Mouse (Mus musculus): ENCODE measurements around the gene Ndufs5. TPM values are rescaled to one million over a fixed set of nuclear protein-coding genes. Genes with fewer than 3 reads are reported as not detected.
A peak's percentile ranks its signal among the peaks of the same experiment; 100 is the strongest.

Gene Ndufs5
- 423 and 551 TPM in 2 replicates for polyA plus RNA-seq (2015; fragmentation: Nextera tagmentation; extraction: Ambion mirVana)

- Histone ChIP-seq H3K4me1 (replicated peaks) (peaks cover 10% of the 10 kb centered on the region), H3K9me3 (replicated peaks) (no peaks in the 10 kb centered on the region), H3K4me3 (peak within 1 kb of the TSS; percentile 94), H3K27me3 (no peaks in the 10 kb centered on the region), H3K4me2 (peak within 1 kb of the TSS; percentile 65), H3K27ac (peak within 1 kb of the TSS; percentile 80), H3K36me3 (peaks cover 20% of the 10 kb centered on the region), H3K9ac (peak within 1 kb of the TSS; percentile 91)
- peak; percentile 96 for ATAC-seq (replicated peaks; ENCODE audit: insufficient number of reproducible peaks, insufficient read depth, low FRiP score, low read depth)
- under 1% methylated on average over 40 of the region's 40 CpGs for WGBS
Measured at GRCm38 (mm10) chr4:123717574-123718433, at the start of gene Ndufs5. Ndufs5 (minus strand) TSS chr4:123718202.

GRCm38 (mm10) chr4:123765071-123765470, 47.1 kb upstream of the Ndufs5 start:
- 65% methylated on average over 6 of the region's 6 CpGs for WGBS
- no peak overlapping the region for H3K9ac ChIP-seq

GRCm38 (mm10) chr4:123758306-123758705, 40.3 kb upstream of the Ndufs5 start:
- Histone ChIP-seq H3K9ac (no peak overlapping the region), H3K9me3 (replicated peaks) (no peaks in the 10 kb centered on the region), H3K27me3 (no peaks in the 10 kb centered on the region), H3K4me2 (no peak overlapping the region), H3K36me3 (no peaks in the 10 kb centered on the region), H3K4me1 (replicated peaks) (no peaks in the 10 kb centered on the region), H3K4me3 (no peak overlapping the region), H3K27ac (no peak overlapping the region)
- no peak for ATAC-seq (replicated peaks; ENCODE audit: insufficient number of reproducible peaks, insufficient read depth, low FRiP score, low read depth)
- WGBS: 44% methylated on average over 4 of the region's 4 CpGs

More at GRCm38 (mm10) chr4:123765071-123765470, 47.1 kb upstream of the Ndufs5 start:
- Histone ChIP-seq H3K4me1 (replicated peaks) (no peaks in the 10 kb centered on the region), H3K9me3 (replicated peaks) (no peaks in the 10 kb centered on the region), H3K36me3 (no peaks in the 10 kb centered on the region), H3K27me3 (no peaks in the 10 kb centered on the region), H3K4me3 (no peak overlapping the region), H3K4me2 (no peak overlapping the region), H3K27ac (no peak overlapping the region)
- ATAC-seq (replicated peaks; ENCODE audit: insufficient number of reproducible peaks, insufficient read depth, low FRiP score, low read depth): no peak

GRCm38 (mm10) chr4:123750707-123751312, 32.8 kb upstream of the Ndufs5 start:
- Histone ChIP-seq H3K27ac (peak overlapping the region; percentile 62), H3K9ac (peak overlapping the region; percentile 50), H3K9me3 (replicated peaks) (no peaks in the 10 kb centered on the region), H3K4me3 (peak overlapping the region; percentile 72), H3K4me2 (peak overlapping the region; percentile 86), H3K4me1 (replicated peaks) (peaks cover 10% of the 10 kb centered on the region), H3K27me3 (no peaks in the 10 kb centered on the region), H3K36me3 (no peaks in the 10 kb centered on the region)
- under 1% methylated on average over 8 of the region's 8 CpGs for WGBS
- no peak for ATAC-seq (replicated peaks; ENCODE audit: insufficient number of reproducible peaks, insufficient read depth, low FRiP score, low read depth)

GRCm38 (mm10) chr4:123750152-123750651, 32.2 kb upstream of the Ndufs5 start, which contains the start of gene Akirin1:
Akirin1 (minus strand) TSS chr4:123750345.
- WGBS: 0% methylated on average over 42 of the region's 46 CpGs
- ATAC-seq (replicated peaks; ENCODE audit: insufficient number of reproducible peaks, insufficient read depth, low FRiP score, low read depth): peak; percentile 99
- no peaks in the 10 kb centered on the region for H3K27me3 ChIP-seq
- H3K27ac ChIP-seq: peak within 1 kb of the TSS; percentile 90
- H3K9ac ChIP-seq: peak within 1 kb of the TSS; percentile 85
- H3K36me3 ChIP-seq: no peaks in the 10 kb centered on the region
- peak within 1 kb of the TSS; percentile 86 for H3K4me2 ChIP-seq
- peaks cover 13% of the 10 kb centered on the region for H3K4me1 ChIP-seq (replicated peaks)
- H3K9me3 ChIP-seq (replicated peaks): no peaks in the 10 kb centered on the region
- H3K4me3 ChIP-seq: peak within 1 kb of the TSS; percentile 72

- peaks cover 14% of the 10 kb centered on the region for H3K4me1 ChIP-seq (replicated peaks)
- peak; percentile 66 for ATAC-seq (replicated peaks; ENCODE audit: insufficient number of reproducible peaks, insufficient read depth, low FRiP score, low read depth)
- H3K27ac ChIP-seq: peak overlapping the region; percentile 90
- under 1% methylated on average over 46 of the region's 55 CpGs for WGBS
- H3K4me3 ChIP-seq: peak overlapping the region; percentile 72
- peak overlapping the region; percentile 85 for H3K9ac ChIP-seq
- no peaks in the 10 kb centered on the region for H3K36me3 ChIP-seq
- no peaks in the 10 kb centered on the region for H3K9me3 ChIP-seq (replicated peaks)
- H3K27me3 ChIP-seq: no peaks in the 10 kb centered on the region
- H3K4me2 ChIP-seq: peak overlapping the region; percentile 86
Measured at GRCm38 (mm10) chr4:123749484-123750130, 31.6 kb upstream of the Ndufs5 start.

GRCm38 (mm10) chr4:123748726-123749415, 30.9 kb upstream of the Ndufs5 start:
- no peaks in the 10 kb centered on the region for H3K9me3 ChIP-seq (replicated peaks)
- peak overlapping the region; percentile 85 for H3K9ac ChIP-seq
- H3K36me3 ChIP-seq: no peaks in the 10 kb centered on the region
- peak overlapping the region; percentile 90 for H3K27ac ChIP-seq
- ATAC-seq (replicated peaks; ENCODE audit: insufficient number of reproducible peaks, insufficient read depth, low FRiP score, low read depth): no peak
- no peaks in the 10 kb centered on the region for H3K27me3 ChIP-seq
- WGBS: 9% methylated on average over 10 of the region's 10 CpGs
- H3K4me3 ChIP-seq: peak overlapping the region; percentile 72
- peaks cover 14% of the 10 kb centered on the region for H3K4me1 ChIP-seq (replicated peaks)
- peak overlapping the region; percentile 86 for H3K4me2 ChIP-seq

GRCm38 (mm10) chr4:123745221-123745775, 27.3 kb upstream of the Ndufs5 start:
- no peak for ATAC-seq (replicated peaks; ENCODE audit: insufficient number of reproducible peaks, insufficient read depth, low FRiP score, low read depth)
- Histone ChIP-seq H3K27ac (no peak overlapping the region), H3K9ac (no peak overlapping the region), H3K36me3 (peaks cover 21% of the 10 kb centered on the region), H3K4me3 (no peak overlapping the region), H3K4me2 (no peak overlapping the region), H3K9me3 (replicated peaks) (no peaks in the 10 kb centered on the region), H3K27me3 (no peaks in the 10 kb centered on the region), H3K4me1 (replicated peaks) (peaks cover 14% of the 10 kb centered on the region)
- 94% methylated on average over 4 of the region's 4 CpGs for WGBS

- peaks cover 4% of the 10 kb centered on the region; the same call in 1 of the 2 replicates for H3K4me1 ChIP-seq (replicated peaks)
- no peak overlapping the region for H3K9ac ChIP-seq
- H3K27ac ChIP-seq: no peak overlapping the region
- no peaks in the 10 kb centered on the region for H3K27me3 ChIP-seq
- no peak overlapping the region for H3K4me3 ChIP-seq
- H3K36me3 ChIP-seq: peaks cover 44% of the 10 kb centered on the region
- H3K9me3 ChIP-seq (replicated peaks): no peaks in the 10 kb centered on the region
- 88% methylated on average over 1 of the region's 1 CpGs for WGBS
- no peak for ATAC-seq (replicated peaks; ENCODE audit: insufficient number of reproducible peaks, insufficient read depth, low FRiP score, low read depth)
- no peak overlapping the region for H3K4me2 ChIP-seq
Measured at GRCm38 (mm10) chr4:123742891-123743290, 24.9 kb upstream of the Ndufs5 start.

- Histone ChIP-seq H3K9ac (no peak overlapping the region), H3K4me2 (no peak overlapping the region), H3K27ac (no peak overlapping the region), H3K9me3 (replicated peaks) (no peaks in the 10 kb centered on the region), H3K36me3 (peaks cover 59% of the 10 kb centered on the region), H3K4me1 (replicated peaks) (no peaks in the 10 kb centered on the region), H3K27me3 (no peaks in the 10 kb centered on the region), H3K4me3 (no peak overlapping the region)
- ATAC-seq (replicated peaks; ENCODE audit: insufficient number of reproducible peaks, insufficient read depth, low FRiP score, low read depth): no peak
- 93% methylated on average over 4 of the region's 4 CpGs for WGBS
Measured at GRCm38 (mm10) chr4:123738708-123739107, 20.7 kb upstream of the Ndufs5 start.
